Mouse (Mus musculus): ENCODE measurements around the gene Plcz1.
A peak's percentile ranks its signal among the peaks of the same experiment; 100 is the strongest.

The Plcz1 gene

GRCm38 (mm10) chr6:140041357-140041756 lies at the start of gene Plcz1:
Gene Plcz1, minus strand, starts transcription at chr6:140041457.
- no peak for ATAC-seq (ENCODE audit: insufficient number of reproducible peaks, low FRiP score, low TSS enrichment)

GRCm38 (mm10) chr6:140089855-140090254 lies 48.6 kb upstream of the Plcz1 start:
- ATAC-seq (ENCODE audit: insufficient number of reproducible peaks, low FRiP score, low TSS enrichment) = no peak

GRCm38 (mm10) chr6:140081739-140082138 lies 40.5 kb upstream of the Plcz1 start:
- peak; percentile 36; the same call in 1 of the 2 replicates for ATAC-seq (ENCODE audit: insufficient number of reproducible peaks, low FRiP score, low TSS enrichment)

- ATAC-seq (ENCODE audit: insufficient number of reproducible peaks, low FRiP score, low TSS enrichment) = no peak
Measured at GRCm38 (mm10) chr6:140080933-140081332, 39.7 kb upstream of the Plcz1 start.

GRCm38 (mm10) chr6:140069177-140069576 lies 27.9 kb upstream of the Plcz1 start:
- no peak for ATAC-seq (ENCODE audit: insufficient number of reproducible peaks, low FRiP score, low TSS enrichment)

GRCm38 (mm10) chr6:140054271-140054928 lies 13.1 kb upstream of the Plcz1 start:
- no peak for ATAC-seq (ENCODE audit: insufficient number of reproducible peaks, low FRiP score, low TSS enrichment)

GRCm38 (mm10) chr6:140051476-140051875 lies 10.2 kb upstream of the Plcz1 start:
- ATAC-seq (ENCODE audit: insufficient number of reproducible peaks, low FRiP score, low TSS enrichment) = no peak

- no peak for ATAC-seq (ENCODE audit: insufficient number of reproducible peaks, low FRiP score, low TSS enrichment)
Measured at GRCm38 (mm10) chr6:140040952-140041351, 305 bp downstream of the Plcz1 start, which contains the start of gene Capza3. Gene Capza3, plus strand, starts transcription at chr6:140041252.

- ATAC-seq (ENCODE audit: insufficient number of reproducible peaks, low FRiP score, low TSS enrichment) = no peak
Measured at GRCm38 (mm10) chr6:140024404-140024803, 16.9 kb downstream of the Plcz1 start.

GRCm38 (mm10) chr6:140005181-140005580 lies 36.1 kb downstream of the Plcz1 start:
- ATAC-seq (ENCODE audit: insufficient number of reproducible peaks, low FRiP score, low TSS enrichment) = no peak

GRCm38 (mm10) chr6:139989597-139989996 lies 51.7 kb downstream of the Plcz1 start:
- no peak for ATAC-seq (ENCODE audit: insufficient number of reproducible peaks, low FRiP score, low TSS enrichment)

GRCm38 (mm10) chr6:139989075-139989474 lies 52.2 kb downstream of the Plcz1 start:
- no peak for ATAC-seq (ENCODE audit: insufficient number of reproducible peaks, low FRiP score, low TSS enrichment)

GRCm38 (mm10) chr6:139986564-139986963 lies 54.7 kb downstream of the Plcz1 start:
- no peak for ATAC-seq (ENCODE audit: insufficient number of reproducible peaks, low FRiP score, low TSS enrichment)

- no peak for ATAC-seq (ENCODE audit: insufficient number of reproducible peaks, low FRiP score, low TSS enrichment)
Measured at GRCm38 (mm10) chr6:139984069-139984468, 57.2 kb downstream of the Plcz1 start.

GRCm38 (mm10) chr6:139981061-139981460 lies 60.2 kb downstream of the Plcz1 start:
- no peak for ATAC-seq (ENCODE audit: insufficient number of reproducible peaks, low FRiP score, low TSS enrichment)

GRCm38 (mm10) chr6:139978114-139978513 lies 63.1 kb downstream of the Plcz1 start:
- no peak for ATAC-seq (ENCODE audit: insufficient number of reproducible peaks, low FRiP score, low TSS enrichment)

- ATAC-seq (ENCODE audit: insufficient number of reproducible peaks, low FRiP score, low TSS enrichment) = no peak
Measured at GRCm38 (mm10) chr6:139974668-139975067, 66.6 kb downstream of the Plcz1 start.

GRCm38 (mm10) chr6:139971608-139972298 lies 69.5 kb downstream of the Plcz1 start:
- ATAC-seq (ENCODE audit: insufficient number of reproducible peaks, low FRiP score, low TSS enrichment) = no peak

- no peak for ATAC-seq (ENCODE audit: insufficient number of reproducible peaks, low FRiP score, low TSS enrichment)
Measured at GRCm38 (mm10) chr6:139966684-139967083, 74.6 kb downstream of the Plcz1 start.

GRCm38 (mm10) chr6:139964895-139965294 lies 76.4 kb downstream of the Plcz1 start:
- ATAC-seq (ENCODE audit: insufficient number of reproducible peaks, low FRiP score, low TSS enrichment) = no peak

- ATAC-seq (ENCODE audit: insufficient number of reproducible peaks, low FRiP score, low TSS enrichment) = no peak
Measured at GRCm38 (mm10) chr6:139963775-139964174, 77.5 kb downstream of the Plcz1 start.
